Comparison of ENCODE assay signal across 23 mouse cellular contexts in the genomic region with DNA sequence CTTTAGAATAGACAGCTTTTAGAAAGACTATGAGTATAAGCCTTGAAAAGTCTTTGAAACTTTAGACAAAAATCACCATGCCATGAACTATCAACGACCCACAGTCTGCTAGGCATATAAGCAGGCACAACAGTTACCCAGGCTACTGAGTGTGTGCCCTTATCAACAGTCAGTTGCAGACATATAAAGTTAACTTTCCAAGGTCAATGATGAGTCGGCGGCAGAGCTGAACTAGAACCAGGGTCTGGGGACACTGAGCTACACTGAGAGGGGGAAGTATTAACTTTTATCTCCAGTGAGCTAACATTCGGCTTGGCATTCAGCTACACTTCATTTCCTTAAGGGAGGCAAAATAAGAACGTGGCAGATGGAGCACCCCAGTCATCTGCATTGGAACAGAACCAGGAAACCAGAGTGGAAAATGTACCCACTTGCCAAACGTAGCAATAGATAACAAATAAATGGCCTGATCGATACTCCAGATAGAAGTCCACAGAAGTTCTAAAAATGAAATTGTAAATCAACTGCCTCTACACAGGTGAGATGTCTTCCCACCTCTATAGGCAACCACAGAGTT.
DNase-seq lines count a peak whose midpoint lies in the region; ATAC-seq and TF ChIP-seq lines count a peak whose summit lies in the region.
"Had no signal": no experiment of that assay in that cellular context is flagged by ENCODE, and none has a peak within 500 bp of the region (broad histone marks: within the 10 kb centered on the region; RNA-seq: fewer than 3 reads in every experiment).

No protein-coding gene starts in this region.

- H3K27ac ChIP-seq in forebrain, postnatal 0 days (ENCODE audit: low read depth, low read length): no peak overlapping the region
- no peak overlapping the region for H3K27ac ChIP-seq in forebrain, embryonic 12.5 days
- no peak overlapping the region for H3K27ac ChIP-seq in midbrain, embryonic 15.5 days
- no peak overlapping the region for H3K27ac ChIP-seq in limb, embryonic 10.5 days
- H3K27ac ChIP-seq: embryonic facial prominence, embryonic 13.5 days; gastrocnemius, adult 2 months; hindbrain, embryonic 12.5 days had no signal

- H3K4me1 ChIP-seq in forebrain, postnatal 0 days (ENCODE audit: insufficient read depth): no peaks in the 10 kb centered on the region
- no peaks in the 10 kb centered on the region for H3K4me1 ChIP-seq in forebrain, embryonic 12.5 days
- H3K4me1 ChIP-seq in midbrain, embryonic 15.5 days: no peaks in the 10 kb centered on the region
- 0 out of 2 replicates have a peak, but pooled peaks cover 4% of the 10 kb centered on the region for H3K4me1 ChIP-seq in limb, embryonic 10.5 days
- H3K4me1 ChIP-seq: embryonic facial prominence, embryonic 13.5 days; hindbrain, embryonic 12.5 days had no signal

- 63% methylated on average over 7 of the region's 7 CpGs for WGBS in forebrain, postnatal 0 days
- 91% methylated on average over 7 of the region's 7 CpGs for WGBS in forebrain, embryonic 12.5 days
- 90% methylated on average over 7 of the region's 7 CpGs for WGBS in midbrain, embryonic 15.5 days
- WGBS in limb, embryonic 10.5 days: 92% methylated on average over 7 of the region's 7 CpGs

- H3K27me3 ChIP-seq in forebrain, postnatal 0 days (ENCODE audit: insufficient read depth, low read length): no peaks in the 10 kb centered on the region
- no peaks in the 10 kb centered on the region for H3K27me3 ChIP-seq in forebrain, embryonic 12.5 days
- H3K27me3 ChIP-seq in midbrain, embryonic 15.5 days (replicated peaks): no peaks in the 10 kb centered on the region
- no peaks in the 10 kb centered on the region for H3K27me3 ChIP-seq in limb, embryonic 10.5 days (ENCODE audit: low read depth, poor library complexity, severe bottlenecking)
- H3K27me3 ChIP-seq: embryonic facial prominence, embryonic 13.5 days; heart, embryonic 12.5 days; hindbrain, embryonic 12.5 days had no signal

- DNase-seq in adrenal gland, adult (ENCODE audit: inconsistent age in 2 of 2, low spot score in 1 of 2): peak; percentile 31 to 59
- DNase-seq in adrenal gland, postnatal 10 days: no peak
- peak; percentile 65 for DNase-seq in forebrain, postnatal 0 days
- DNase-seq in brain, adult 2 months (ENCODE audit: low read depth, low spot score): peak; percentile 61
- peak; percentile 44 for DNase-seq in layer of hippocampus, adult 9-11 months
- no peak for DNase-seq in limb, embryonic 10.5 days (ENCODE audit: low spot score)
- DNase-seq: adrenal gland, postnatal 14 days; cerebellum, adult 9-10 months; gastrocnemius, adult 2 months; heart, postnatal 14 days; kidney, adult 2 months; kidney, postnatal 25 days; lung, adult 18-20 months; lung, postnatal 14 days; right cerebral cortex, postnatal 4 days; thymus, adult 2 months had no signal

- no peak for TF ChIP-seq CTCF in forebrain, postnatal 0 days (IDR thresholded peaks at IDR 0.05; ENCODE audit: low read depth)

- H3K9ac ChIP-seq in forebrain, postnatal 0 days: no peak overlapping the region
- H3K9ac ChIP-seq in forebrain, embryonic 12.5 days: no peak overlapping the region
- H3K9ac ChIP-seq in midbrain, embryonic 15.5 days: no peak overlapping the region
- H3K9ac ChIP-seq: embryonic facial prominence, embryonic 13.5 days; heart, embryonic 12.5 days; hindbrain, embryonic 12.5 days had no signal

- no peaks in the 10 kb centered on the region for H3K9me3 ChIP-seq in forebrain, postnatal 0 days (ENCODE audit: low read length)
- no peaks in the 10 kb centered on the region for H3K9me3 ChIP-seq in forebrain, embryonic 12.5 days
- H3K9me3 ChIP-seq in midbrain, embryonic 15.5 days: no peaks in the 10 kb centered on the region
- H3K9me3 ChIP-seq in limb, embryonic 10.5 days (replicated peaks): no peaks in the 10 kb centered on the region
- H3K9me3 ChIP-seq: embryonic facial prominence, embryonic 13.5 days; heart, embryonic 12.5 days; hindbrain, embryonic 12.5 days had no signal

- H3K4me3 ChIP-seq in forebrain, postnatal 0 days (ENCODE audit: low read depth, low read length): no peak overlapping the region
- H3K4me3 ChIP-seq in forebrain, embryonic 12.5 days (replicated peaks): no peak overlapping the region
- no peak overlapping the region for H3K4me3 ChIP-seq in midbrain, embryonic 15.5 days
- no peak overlapping the region for H3K4me3 ChIP-seq in limb, embryonic 10.5 days
- H3K4me3 ChIP-seq: embryonic facial prominence, embryonic 13.5 days; gastrocnemius, adult 2 months; heart, embryonic 12.5 days; hindbrain, embryonic 12.5 days had no signal

- no peak overlapping the region for H3K4me2 ChIP-seq in forebrain, postnatal 0 days (ENCODE audit: low read depth)
- H3K4me2 ChIP-seq in forebrain, embryonic 12.5 days: no peak overlapping the region
- no peak overlapping the region for H3K4me2 ChIP-seq in midbrain, embryonic 15.5 days
- H3K4me2 ChIP-seq: embryonic facial prominence, embryonic 13.5 days; heart, embryonic 12.5 days; hindbrain, embryonic 12.5 days; liver, embryonic 11.5 days had no signal

- ATAC-seq in forebrain, postnatal 0 days: 0 out of 2 replicates have a peak, but pooled peaks have one; percentile 14
- no peak for ATAC-seq in forebrain, embryonic 12.5 days (ENCODE audit: low FRiP score)
- no peak for ATAC-seq in midbrain, embryonic 15.5 days (replicated peaks)
- ATAC-seq: inflammation-experienced regulatory T-cells, adult 6 months had no signal

- no peaks in the 10 kb centered on the region for H3K36me3 ChIP-seq in forebrain, postnatal 0 days (ENCODE audit: insufficient read depth)
- no peaks in the 10 kb centered on the region for H3K36me3 ChIP-seq in forebrain, embryonic 12.5 days (replicated peaks)
- H3K36me3 ChIP-seq in midbrain, embryonic 15.5 days (replicated peaks): no peaks in the 10 kb centered on the region
- peaks cover 9% of the 10 kb centered on the region; the same call in 1 of the 2 replicates for H3K36me3 ChIP-seq in limb, embryonic 10.5 days
- H3K36me3 ChIP-seq: embryonic facial prominence, embryonic 13.5 days; heart, embryonic 12.5 days; hindbrain, embryonic 12.5 days had no signal

Comparison
In these comparisons a context has a peak if more than half of its experiments do, and no peak if none do; other contexts are left out.
1. DNase-seq: peak in adrenal gland, adult (2 of 2), forebrain, postnatal 0 days (single experiment), brain, adult 2 months (single experiment) and layer of hippocampus, adult 9-11 months (single experiment); none in adrenal gland, postnatal 10 days (single experiment) and limb, embryonic 10.5 days (single experiment).